Mouse (Mus musculus): ENCODE measurements around the gene Kcnk13. TPM values are rescaled to one million over a fixed set of nuclear protein-coding genes. Genes with fewer than 3 reads are reported as not detected.
"Not testable (repeated sequence)": the region's sequence is repeated elsewhere in the genome, so short reads cannot be mapped to it uniquely, and the experiment has no call there.

Kcnk13 gene
- polyA plus RNA-seq, 1 experiment from 2014 or later, result 0.23 TPM

DNA sequence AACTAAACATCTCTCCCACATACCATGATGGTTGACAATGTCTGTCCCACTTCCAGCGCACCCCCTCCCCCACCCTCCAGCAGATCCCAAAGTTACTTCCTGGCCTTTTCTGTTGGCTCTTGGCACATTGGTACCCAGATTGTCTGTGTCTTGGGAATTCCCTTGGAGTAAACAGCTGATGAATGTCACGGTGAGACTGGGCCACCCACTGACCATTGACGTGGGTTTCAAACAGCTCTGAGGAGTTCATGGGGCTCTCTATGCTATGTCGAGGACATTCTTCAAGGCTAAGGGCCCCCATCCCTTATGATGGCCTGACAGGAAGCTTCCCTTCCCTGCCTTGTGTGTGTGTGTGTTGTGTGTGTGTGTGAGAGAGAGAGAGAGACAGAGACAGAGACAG is 5.6 kb downstream of the Kcnk13 start:
- H3K4me3 ChIP-seq, result no peak overlapping the region
- H3K36me3 ChIP-seq, result no peaks in the 10 kb centered on the region
- H3K4me1 ChIP-seq, result peaks cover 24% of the 10 kb centered on the region
- peaks cover 61% of the 10 kb centered on the region for H3K27me3 ChIP-seq (ENCODE audit: insufficient read depth, poor library complexity, severe bottlenecking)
- no peak overlapping the region for H3K27ac ChIP-seq
- peak; percentile 64 for DNase-seq (ENCODE audit: low spot score)
- 74% methylated on average over 4 of the region's 4 CpGs for WGBS
- H3K9me3 ChIP-seq, result no peaks in the 10 kb centered on the region

DNA sequence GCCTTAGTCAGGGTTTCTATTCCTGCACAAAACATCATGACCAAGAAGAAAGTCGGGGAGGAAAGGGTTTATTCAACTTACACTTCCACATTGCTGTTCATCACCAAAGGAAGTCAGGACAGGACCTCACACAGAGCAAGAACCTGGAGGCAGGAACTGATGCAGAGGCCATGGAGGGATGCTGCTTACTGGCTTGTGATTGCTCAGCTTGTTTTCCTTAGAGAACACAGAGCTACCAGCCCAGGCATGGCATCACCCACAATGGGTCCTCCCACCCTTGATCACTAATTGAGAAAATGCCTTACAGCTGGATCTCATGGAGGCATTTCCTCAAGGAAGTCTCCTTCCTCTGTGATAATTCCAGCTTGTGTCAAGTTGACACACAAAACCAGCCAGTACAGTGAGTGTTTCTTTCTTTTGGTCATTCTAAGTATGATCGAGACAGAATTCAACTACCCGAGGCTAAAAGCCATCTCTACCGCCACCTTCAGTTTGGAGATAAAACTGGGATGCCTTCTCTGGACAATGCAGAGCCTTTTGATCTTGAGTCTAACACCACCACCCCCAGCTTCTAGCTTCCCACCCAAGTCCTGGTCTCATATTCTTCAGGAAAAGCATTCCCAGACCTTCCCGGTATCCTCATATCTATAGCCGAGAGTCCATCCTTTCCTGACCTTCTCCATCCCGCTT is 7.1 kb downstream of the Kcnk13 start:
- H3K27me3 ChIP-seq (ENCODE audit: insufficient read depth, poor library complexity, severe bottlenecking), result peaks cover 46% of the 10 kb centered on the region
- WGBS, result 64% methylated on average over 7 of the region's 7 CpGs
- not testable (repeated sequence) for H3K9me3 ChIP-seq, H3K4me1 ChIP-seq, H3K4me3 ChIP-seq, H3K36me3 ChIP-seq, H3K27ac ChIP-seq
- peak; percentile 56 for DNase-seq (ENCODE audit: low spot score)

DNA sequence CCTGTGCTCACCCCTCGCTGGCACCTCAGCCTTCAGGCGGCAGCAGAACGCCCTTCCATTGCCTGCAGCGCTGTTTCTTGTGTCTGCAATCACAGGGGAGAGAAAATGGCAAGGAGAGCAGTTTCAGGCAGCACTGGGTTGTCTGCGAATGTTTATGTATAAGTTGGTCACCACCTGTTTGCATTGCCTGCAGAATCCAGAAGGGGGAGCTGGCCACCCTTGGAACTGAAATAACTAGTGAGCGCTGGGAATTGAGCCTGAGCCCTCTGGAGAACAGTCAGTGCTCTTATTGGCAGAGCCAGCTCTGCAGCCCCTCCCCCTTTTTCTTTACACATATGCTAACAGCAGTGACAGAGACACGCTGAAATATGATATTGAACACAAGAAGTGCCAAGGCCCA is 8.5 kb downstream of the Kcnk13 start:
- no peaks in the 10 kb centered on the region for H3K4me1 ChIP-seq
- WGBS, result 49% methylated on average over 7 of the region's 7 CpGs
- H3K36me3 ChIP-seq, result no peaks in the 10 kb centered on the region
- no peak overlapping the region for H3K27ac ChIP-seq
- H3K27me3 ChIP-seq (ENCODE audit: insufficient read depth, poor library complexity, severe bottlenecking), result peaks cover 32% of the 10 kb centered on the region
- no peaks in the 10 kb centered on the region for H3K9me3 ChIP-seq
- H3K4me3 ChIP-seq, result no peak overlapping the region
- DNase-seq (ENCODE audit: low spot score), result peak; percentile 27

DNA sequence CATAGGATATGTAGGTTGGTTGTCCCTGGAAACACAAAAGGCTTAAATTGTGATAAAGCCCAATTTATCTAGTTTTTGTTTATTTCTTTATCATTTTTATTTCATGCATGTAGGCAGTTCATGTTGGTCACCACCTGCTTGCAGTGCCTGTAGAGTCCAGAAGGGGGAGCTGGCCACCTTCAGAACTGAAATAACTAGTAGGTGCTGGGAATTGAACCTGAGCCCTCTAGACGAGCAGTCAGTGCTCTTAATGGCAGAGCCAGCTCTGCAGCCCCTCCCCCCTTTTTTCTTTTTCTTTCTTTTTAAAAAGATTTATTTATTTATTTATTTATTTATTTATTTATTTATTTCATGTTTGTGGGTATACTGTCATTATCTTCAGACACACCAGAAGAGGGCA is 9.4 kb downstream of the Kcnk13 start:
- Histone ChIP-seq H3K4me1 (no peaks in the 10 kb centered on the region), H3K9me3 (no peaks in the 10 kb centered on the region), H3K27me3 (ENCODE audit: insufficient read depth, poor library complexity, severe bottlenecking) (peaks cover 23% of the 10 kb centered on the region), H3K36me3 (no peaks in the 10 kb centered on the region), H3K27ac (no peak overlapping the region), H3K4me3 (no peak overlapping the region)
- 86% methylated on average over 1 of the region's 1 CpGs for WGBS
- DNase-seq (ENCODE audit: low spot score), result no peak

DNA sequence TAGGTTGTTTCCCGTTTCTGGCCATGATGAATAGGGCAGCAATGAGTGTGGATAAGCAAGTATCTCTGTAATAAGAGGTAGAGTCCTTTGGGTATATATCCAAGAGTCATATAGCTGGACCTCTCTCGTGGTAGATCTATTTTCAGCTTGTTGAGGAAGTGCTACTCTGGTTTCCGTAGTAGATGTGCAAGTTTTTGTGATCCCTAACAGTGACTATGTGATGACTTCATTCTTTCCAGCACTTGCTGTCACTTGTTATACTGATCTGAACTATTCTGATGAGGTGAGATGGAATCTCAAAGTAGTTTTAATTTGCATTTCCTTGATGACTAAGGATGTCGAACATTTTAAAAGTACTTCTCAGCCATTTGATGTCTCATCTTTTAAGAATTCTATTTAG is 15.2 kb downstream of the Kcnk13 start:
- 61% methylated on average over 4 of the region's 4 CpGs for WGBS
- Histone ChIP-seq H3K27me3 (ENCODE audit: insufficient read depth, poor library complexity, severe bottlenecking) (no peaks in the 10 kb centered on the region), H3K9me3 (no peaks in the 10 kb centered on the region), H3K4me3 (no peak overlapping the region), H3K36me3 (no peaks in the 10 kb centered on the region), H3K27ac (no peak overlapping the region), H3K4me1 (no peaks in the 10 kb centered on the region)
- no peak for DNase-seq (ENCODE audit: low spot score)

DNA sequence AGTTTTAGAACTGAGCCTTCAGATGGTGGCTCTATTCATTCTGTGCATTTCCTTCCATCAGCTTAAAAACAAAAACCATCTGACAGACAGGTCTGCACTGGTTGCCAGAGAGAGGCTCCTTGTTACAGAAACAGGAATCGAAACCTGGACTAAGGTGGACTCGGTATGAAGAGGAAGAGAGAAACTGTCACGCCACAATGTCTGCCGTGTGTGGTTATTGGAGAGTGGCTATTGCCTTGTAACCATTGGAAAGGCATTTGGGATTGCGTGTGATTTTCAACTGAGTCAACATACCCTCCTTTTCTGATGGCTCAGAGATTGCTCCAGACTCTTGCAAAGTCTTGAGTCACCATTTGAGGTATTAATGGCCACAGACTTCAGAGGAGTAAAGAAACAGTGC is 22.5 kb downstream of the Kcnk13 start:
- WGBS, result 90% methylated on average over 5 of the region's 5 CpGs
- peak; percentile 20 for DNase-seq (ENCODE audit: low spot score)
- no peaks in the 10 kb centered on the region for H3K27me3 ChIP-seq (ENCODE audit: insufficient read depth, poor library complexity, severe bottlenecking)

DNA sequence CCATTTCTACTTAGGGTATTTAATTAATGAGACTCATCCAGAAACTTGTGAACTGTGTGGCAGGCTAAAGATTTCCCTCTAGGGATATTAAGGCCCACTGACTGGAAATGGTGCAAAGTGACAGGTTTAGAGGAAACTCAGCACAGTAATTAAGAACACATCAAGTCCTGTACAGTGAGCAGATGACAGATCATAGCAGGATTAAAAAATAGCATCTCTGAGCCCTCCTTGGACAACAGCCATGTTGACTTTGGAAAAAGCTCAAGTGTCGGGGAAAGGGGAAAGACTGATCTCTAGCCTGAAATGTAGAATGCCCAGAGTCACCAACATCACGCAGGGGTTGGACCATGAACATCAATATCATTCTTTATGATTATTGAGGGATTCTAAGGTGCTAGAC is 23.8 kb downstream of the Kcnk13 start:
- 0 out of 2 replicates have a peak, but pooled peaks cover 3% of the 10 kb centered on the region for H3K9me3 ChIP-seq
- no peak overlapping the region for H3K27ac ChIP-seq
- no peaks in the 10 kb centered on the region for H3K4me1 ChIP-seq
- peak; percentile 22 for DNase-seq (ENCODE audit: low spot score)
- no peaks in the 10 kb centered on the region for H3K36me3 ChIP-seq
- H3K4me3 ChIP-seq, result no peak overlapping the region
- 86% methylated on average over 2 of the region's 2 CpGs for WGBS
- no peaks in the 10 kb centered on the region for H3K27me3 ChIP-seq (ENCODE audit: insufficient read depth, poor library complexity, severe bottlenecking)

More for the DNA sequence above, 22.5 kb downstream of the Kcnk13 start:
- Histone ChIP-seq H3K4me3 (no peak overlapping the region), H3K36me3 (no peaks in the 10 kb centered on the region), H3K27ac (no peak overlapping the region), H3K4me1 (no peaks in the 10 kb centered on the region), H3K9me3 (0 out of 2 replicates have a peak, but pooled peaks cover 3% of the 10 kb centered on the region)

DNA sequence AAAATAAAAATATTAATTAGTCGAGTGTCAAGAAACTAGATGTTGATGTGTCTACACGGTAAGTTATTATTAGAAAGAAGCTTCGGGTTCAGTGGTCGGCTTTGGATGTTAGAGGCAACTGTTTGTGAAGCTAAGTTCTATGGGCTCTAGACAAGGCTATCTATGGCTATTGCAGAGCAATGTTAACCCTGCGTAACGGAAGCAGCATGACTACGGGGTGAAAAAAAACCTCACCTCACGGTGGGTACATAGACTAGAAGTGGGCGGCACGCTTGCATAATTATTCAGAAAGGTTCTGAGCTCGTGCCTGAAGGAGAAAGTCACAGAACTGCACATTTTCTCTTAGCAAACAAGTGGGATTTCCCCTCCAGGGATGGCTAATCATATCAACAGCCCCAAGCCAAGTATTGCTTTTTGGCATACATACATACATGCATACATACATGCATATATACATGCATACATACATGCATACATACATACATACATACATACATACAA is 28.1 kb downstream of the Kcnk13 start:
- peak; percentile 27 for DNase-seq (ENCODE audit: low spot score)

DNA sequence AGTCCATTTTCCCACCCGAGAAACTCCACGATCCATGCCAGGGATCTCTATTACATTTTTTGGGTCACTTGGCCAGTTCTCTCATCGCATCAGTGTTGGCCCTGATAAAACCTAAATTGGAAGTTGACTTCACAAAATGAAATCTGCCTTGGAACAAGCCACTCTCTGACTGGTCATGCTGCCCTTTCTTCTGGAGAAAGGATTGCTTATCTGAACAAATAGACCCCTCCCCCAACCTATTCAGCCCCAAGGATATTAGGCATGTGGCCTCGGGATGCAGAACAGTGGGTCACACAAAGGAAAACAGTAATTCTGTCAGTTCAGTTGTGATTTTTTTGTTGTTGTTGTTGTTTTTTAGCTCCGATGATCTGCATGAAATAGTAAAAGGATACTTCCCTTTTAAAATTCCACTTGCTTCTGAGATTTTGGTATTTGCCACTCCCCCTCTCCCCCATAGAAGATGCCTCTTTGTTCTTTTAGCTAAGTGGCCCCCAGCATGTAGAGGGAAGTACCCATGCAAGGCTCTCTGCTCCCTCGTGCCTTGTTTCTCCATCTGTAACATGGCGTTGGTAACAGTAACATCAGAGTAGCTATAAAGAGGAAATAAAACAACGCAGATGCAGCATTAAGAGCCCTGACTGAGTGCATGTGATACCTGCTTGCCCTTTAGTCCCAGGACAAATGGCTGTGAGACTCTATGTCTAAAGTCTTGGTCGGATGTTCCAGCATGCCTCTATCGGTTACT is 29.0 kb downstream of the Kcnk13 start:
- Histone ChIP-seq H3K36me3 (no peaks in the 10 kb centered on the region), H3K27ac (no peak overlapping the region), H3K9me3 (0 out of 2 replicates have a peak, but pooled peaks cover 3% of the 10 kb centered on the region), H3K4me1 (no peaks in the 10 kb centered on the region), H3K4me3 (no peak overlapping the region), H3K27me3 (ENCODE audit: insufficient read depth, poor library complexity, severe bottlenecking) (no peaks in the 10 kb centered on the region)
- peak; percentile 66 for DNase-seq (ENCODE audit: low spot score)
- WGBS, result 81% methylated on average over 10 of the region's 10 CpGs

More for the DNA sequence above, 28.1 kb downstream of the Kcnk13 start:
- Histone ChIP-seq H3K27ac (no peak overlapping the region), H3K4me3 (no peak overlapping the region), H3K4me1 (no peaks in the 10 kb centered on the region), H3K36me3 (no peaks in the 10 kb centered on the region), H3K27me3 (ENCODE audit: insufficient read depth, poor library complexity, severe bottlenecking) (no peaks in the 10 kb centered on the region), H3K9me3 (0 out of 2 replicates have a peak, but pooled peaks cover 3% of the 10 kb centered on the region)
- WGBS, result 83% methylated on average over 11 of the region's 11 CpGs

DNA sequence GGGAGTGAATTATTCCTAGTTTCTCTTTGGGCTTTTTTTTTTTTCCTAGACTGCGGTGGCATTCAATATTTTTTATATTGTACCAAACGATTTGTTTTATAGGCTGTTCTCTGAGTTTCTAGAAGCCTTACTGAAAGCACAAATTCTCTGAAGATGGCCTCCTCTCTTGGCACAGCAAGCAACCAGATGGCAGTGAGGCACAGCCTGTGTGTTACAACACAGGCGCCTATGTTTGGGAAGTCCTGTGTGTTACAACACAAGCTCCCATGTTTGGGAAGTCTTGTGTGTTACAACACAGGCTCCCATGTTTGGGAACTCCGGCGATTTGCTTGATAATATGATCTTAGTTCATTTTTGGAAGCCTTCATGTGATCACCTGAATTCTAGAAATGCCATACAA is 31.7 kb downstream of the Kcnk13 start:
- no peaks in the 10 kb centered on the region for H3K36me3 ChIP-seq
- 86% methylated on average over 5 of the region's 5 CpGs for WGBS
- no peaks in the 10 kb centered on the region for H3K4me1 ChIP-seq
- H3K27me3 ChIP-seq (ENCODE audit: insufficient read depth, poor library complexity, severe bottlenecking), result no peaks in the 10 kb centered on the region
- no peak overlapping the region for H3K27ac ChIP-seq
- peak; percentile 10 for DNase-seq (ENCODE audit: low spot score)
- no peak overlapping the region for H3K4me3 ChIP-seq
- 0 out of 2 replicates have a peak, but pooled peaks cover 2% of the 10 kb centered on the region for H3K9me3 ChIP-seq

DNA sequence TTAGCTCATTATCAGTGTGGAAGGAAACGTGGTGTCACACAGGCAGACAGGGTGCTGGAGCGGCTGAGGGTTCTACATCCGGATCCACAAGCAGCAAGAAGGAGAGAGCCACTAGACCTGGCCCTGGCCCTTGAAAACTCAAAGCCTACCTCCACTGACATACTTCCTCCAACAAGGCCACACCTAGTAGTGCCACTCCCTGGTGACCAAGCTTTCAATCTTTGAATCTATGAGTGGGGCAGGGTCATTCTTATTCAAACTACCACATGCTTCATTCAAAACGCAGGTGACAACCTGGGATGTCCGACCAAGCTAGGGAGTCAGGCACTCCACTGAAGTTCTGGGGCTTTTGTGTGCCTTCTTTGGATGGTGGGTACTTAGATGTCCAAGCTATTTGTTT is 35.4 kb downstream of the Kcnk13 start:
- WGBS, result 74% methylated on average over 5 of the region's 5 CpGs
- Histone ChIP-seq H3K4me3 (no peak overlapping the region), H3K27ac (no peak overlapping the region), H3K36me3 (no peaks in the 10 kb centered on the region), H3K4me1 (no peaks in the 10 kb centered on the region), H3K27me3 (ENCODE audit: insufficient read depth, poor library complexity, severe bottlenecking) (no peaks in the 10 kb centered on the region), H3K9me3 (no peaks in the 10 kb centered on the region)
- peak; percentile 55 for DNase-seq (ENCODE audit: low spot score)

DNA sequence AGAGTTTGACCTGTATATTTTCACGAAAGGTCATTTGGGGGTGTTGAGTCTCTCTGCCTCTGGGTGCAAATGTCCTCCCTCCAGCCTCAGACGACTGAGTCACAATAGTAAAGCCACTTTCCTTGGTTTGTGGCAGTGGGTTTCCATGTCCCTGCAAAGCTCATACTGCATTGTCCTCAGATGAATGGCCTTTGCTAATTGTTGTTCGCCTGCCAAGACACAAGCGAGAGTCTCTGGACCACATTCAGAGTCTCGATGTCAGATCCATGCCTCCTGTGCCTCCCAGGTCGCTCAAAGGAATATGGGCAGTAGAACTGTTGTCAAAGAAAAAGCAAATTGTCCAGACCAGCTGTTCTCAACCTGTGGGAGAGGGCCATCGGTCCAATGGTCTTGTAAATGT is 36.1 kb downstream of the Kcnk13 start:
- WGBS, result 82% methylated on average over 7 of the region's 7 CpGs
- Histone ChIP-seq H3K27me3 (ENCODE audit: insufficient read depth, poor library complexity, severe bottlenecking) (no peaks in the 10 kb centered on the region), H3K4me1 (no peaks in the 10 kb centered on the region), H3K9me3 (no peaks in the 10 kb centered on the region), H3K36me3 (no peaks in the 10 kb centered on the region), H3K27ac (no peak overlapping the region), H3K4me3 (no peak overlapping the region)
- DNase-seq (ENCODE audit: low spot score), result peak; percentile 16

DNA sequence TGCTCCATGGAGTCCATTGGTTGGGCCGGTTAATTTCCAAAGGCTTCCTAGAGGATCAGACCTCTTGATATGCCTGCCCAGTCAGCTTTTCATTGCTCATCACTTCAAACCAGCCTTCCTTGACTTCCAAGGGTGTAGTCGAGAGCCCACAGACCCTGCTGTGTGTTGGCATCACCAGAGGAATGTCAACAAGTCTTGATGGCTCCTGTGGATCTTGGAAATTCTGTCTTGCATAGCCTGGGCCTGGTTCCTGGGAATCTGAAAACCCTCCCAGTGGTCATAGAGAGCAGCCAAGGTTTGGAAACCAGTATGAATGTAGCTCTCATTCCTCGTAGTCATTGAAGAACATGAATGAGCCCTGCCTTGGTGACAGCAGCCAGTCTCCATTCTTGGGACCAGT is 36.9 kb downstream of the Kcnk13 start:
- peak; percentile 58 for DNase-seq (ENCODE audit: low spot score)
- Histone ChIP-seq H3K27me3 (ENCODE audit: insufficient read depth, poor library complexity, severe bottlenecking) (no peaks in the 10 kb centered on the region), H3K9me3 (no peaks in the 10 kb centered on the region), H3K27ac (no peak overlapping the region), H3K4me1 (no peaks in the 10 kb centered on the region), H3K36me3 (no peaks in the 10 kb centered on the region), H3K4me3 (no peak overlapping the region)
- 82% methylated on average over 3 of the region's 3 CpGs for WGBS

All from heart, embryonic 10.5 days (tissue).